Mouse (Mus musculus) forebrain, embryonic 14.5 days (tissue): ENCODE results near the gene Wbp1. TPM values are rescaled to one million over a fixed set of nuclear protein-coding genes. Genes with fewer than 3 reads are reported as not detected.

Experiments
- ATAC-seq: fragments of 200-750 bp; cut with Nextera tagmentation; 2 replicates; pipeline ENCODE4 v1.8.0; 2017; ENCODE audit warnings: mild to moderate bottlenecking, moderate library complexity
- DNase-seq: peaks from one replicate; pipeline ENCODE4 v3.0.0-alpha.2; 2015; ENCODE audit warnings: low spot score
- H3K27ac ChIP-seq: fragments of 300-500 bp; sonication (generic); 2 replicates; pipeline ENCODE4 v1.5.1; 2014; ENCODE audit warnings: low read depth, mild to moderate bottlenecking, control low read depth, low read length, moderate library complexity
- H3K27me3 ChIP-seq: fragments of 300-500 bp; sonication (generic); replicated peaks from 2 replicates; pipeline ENCODE4 v1.6.1; 2014; ENCODE audit warnings: low read length, control low read depth, mixed read lengths; ENCODE audit not compliant: control insufficient read depth, insufficient read depth
- H3K36me3 ChIP-seq: fragments of 300-500 bp; sonication (generic); 2 replicates; pipeline ENCODE4 v1.6.1; 2014; ENCODE audit warnings: low read length, control low read depth; ENCODE audit not compliant: control insufficient read depth, insufficient read depth
- H3K4me1 ChIP-seq: fragments of 300-500 bp; sonication (generic); 2 replicates; pipeline ENCODE4 v1.6.1; 2014; ENCODE audit warnings: antibody characterized with exemption, low read length, control low read depth; ENCODE audit not compliant: control insufficient read depth, insufficient read depth
- H3K4me2 ChIP-seq: fragments of 300-500 bp; sonication (generic); 2 replicates; pipeline ENCODE4 v1.6.1; 2014; ENCODE audit warnings: mild to moderate bottlenecking, control low read depth, low read length
- H3K4me3 ChIP-seq: fragments of 300-500 bp; sonication (generic); 2 replicates; pipeline ENCODE4 v1.5.1; 2014; ENCODE audit warnings: low read depth, low read length, control low read depth
- H3K9ac ChIP-seq: fragments of 300-500 bp; sonication (generic); 2 replicates; pipeline ENCODE4 v1.6.1; 2014; ENCODE audit warnings: mild to moderate bottlenecking, low read length, control low read depth, moderate library complexity
- H3K9me3 ChIP-seq: fragments of 300-500 bp; sonication (generic); replicated peaks from 2 replicates; pipeline ENCODE4 v1.6.1; 2016; ENCODE audit warnings: low read length, control low read depth, mixed read lengths; ENCODE audit not compliant: control insufficient read depth
- WGBS: fragments of 180-500 bp; shearing (Covaris S2); extraction: QIAGEN DNeasy Blood & Tissue Kit; methylation state at CpG from one replicate; pipeline ENCODE4 v1.1.7; 2014; 5-methylcytosine and 5-hydroxymethylcytosine counted together
- polyA plus RNA-seq: library from polyadenylated mRNA; unstranded; fragments of >200 nt; fragmentation: Nextera tagmentation; extraction: Ambion mirVana; gene quantifications from 2 replicates; pipeline ENCODE4 v1.2.1, GENCODE M21; 2014

Gene Wbp1
- polyA plus RNA-seq, 1 experiment from 2014 or later, result 214 TPM

DNA sequence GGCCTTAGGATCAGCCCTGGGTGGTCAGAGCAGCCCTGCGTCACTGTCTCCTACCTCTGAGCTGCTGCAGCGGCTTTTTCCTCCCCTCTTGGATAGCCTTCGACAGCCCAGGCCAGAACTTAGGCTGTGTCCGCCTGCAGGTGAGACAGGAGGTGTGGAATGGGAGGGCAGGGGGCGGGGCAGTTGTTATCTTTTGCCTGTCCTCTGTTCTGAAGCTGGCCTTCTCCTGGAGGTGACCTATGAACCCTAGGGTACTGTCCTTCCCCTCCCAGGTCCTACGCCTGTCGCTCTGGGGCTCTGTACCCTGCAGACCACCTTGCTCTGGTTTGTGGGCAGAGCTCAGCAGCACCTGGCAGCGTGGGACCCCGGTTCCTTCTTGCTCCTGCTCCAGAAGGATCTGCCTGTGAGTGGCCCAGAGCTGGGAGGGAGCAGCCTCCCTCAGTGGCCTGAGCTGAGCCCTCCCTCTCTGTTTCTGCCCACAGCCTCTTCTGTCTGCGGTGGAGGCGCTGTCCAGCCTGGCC, 18.2 kb downstream of the Wbp1 start:
- H3K4me3 ChIP-seq, result no peak overlapping the region
- H3K4me1 ChIP-seq, result peaks cover 14% of the 10 kb centered on the region
- DNase-seq (no peak), ATAC-seq (no peak)
- peak overlapping the region; percentile 80 for H3K9ac ChIP-seq
- H3K4me2 ChIP-seq, result peak overlapping the region; percentile 100; the same call in 1 of the 2 replicates
- no peak overlapping the region for H3K27ac ChIP-seq
- H3K9me3 ChIP-seq, result no peaks in the 10 kb centered on the region
- H3K36me3 ChIP-seq, result no peaks in the 10 kb centered on the region
- H3K27me3 ChIP-seq, result no peaks in the 10 kb centered on the region
- WGBS, result 45% methylated on average over 11 of the region's 11 CpGs

DNA sequence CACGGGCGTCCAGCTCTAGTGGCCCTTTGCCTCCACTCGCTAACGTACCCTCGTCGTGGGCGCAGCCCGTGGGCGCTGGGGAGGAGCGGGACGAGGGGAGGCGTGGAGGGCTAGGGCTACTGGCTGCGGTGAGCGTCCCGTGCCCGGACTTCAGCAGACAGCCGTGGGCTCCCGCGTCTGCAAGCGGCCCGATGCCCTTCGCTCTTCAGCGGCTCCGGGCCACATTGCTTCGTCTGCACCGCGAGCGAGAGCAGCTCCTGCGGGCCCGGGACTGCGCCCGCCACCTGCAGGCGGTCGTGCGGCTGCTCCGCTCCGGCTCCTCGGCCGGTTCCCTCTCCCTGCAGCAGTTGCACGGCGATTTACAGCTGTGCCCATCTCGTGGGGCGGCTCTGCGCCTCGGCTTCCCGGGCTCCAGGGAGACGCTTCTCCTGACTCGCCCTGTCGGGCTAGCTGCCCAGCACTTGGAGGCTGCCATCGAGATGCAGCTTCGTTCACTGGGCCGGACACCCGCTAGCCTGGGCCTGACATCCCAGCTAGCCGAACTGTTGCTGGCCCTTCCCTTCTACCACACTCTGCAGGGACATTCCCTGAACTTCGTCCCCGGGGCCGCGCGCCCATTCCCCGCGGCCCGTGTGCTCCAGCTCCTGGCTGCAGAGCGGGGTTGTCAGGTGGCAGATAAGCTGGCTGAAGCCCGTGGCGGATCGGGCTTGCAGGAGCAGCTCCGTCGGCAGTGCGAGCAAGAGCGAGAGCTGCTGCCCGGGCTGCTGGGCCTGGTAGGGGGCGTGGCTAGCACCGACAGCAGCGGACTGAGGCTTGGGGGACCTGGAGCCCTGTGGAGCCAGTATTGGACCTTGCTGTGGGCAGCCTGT, 19.4 kb downstream of the Wbp1 start:
- peak; percentile 78 for ATAC-seq
- no peaks in the 10 kb centered on the region for H3K9me3 ChIP-seq

DNA sequence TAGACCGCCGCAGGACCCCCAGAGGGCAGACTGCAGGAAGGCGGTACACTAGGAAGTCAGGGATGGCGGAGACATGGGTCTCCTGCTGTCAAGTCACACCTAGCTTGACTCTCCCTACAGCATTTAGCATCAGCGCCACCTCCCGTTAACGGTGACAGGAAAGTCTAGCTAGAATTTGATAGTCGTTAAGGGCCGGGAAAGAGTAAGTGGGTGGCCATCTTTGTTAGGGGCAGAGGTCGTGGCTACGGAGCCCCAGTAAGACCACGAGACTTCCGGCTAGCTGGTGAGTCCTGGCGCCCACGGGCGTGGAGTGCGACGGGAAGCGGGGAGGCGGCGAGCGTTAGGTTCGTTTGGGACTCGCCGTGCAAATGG, 20.1 kb downstream of the Wbp1 start, which contains the start of the genes Ccdc142 and Gm42688:
TSS of gene Ccdc142 (plus strand) at position 286 of the 372 bp plus-strand sequence.
TSS of gene Gm42688 (plus strand) at position 302 of the 372 bp plus-strand sequence.
- DNase-seq, result peak; percentile 91
- H3K27me3 ChIP-seq, result no peaks in the 10 kb centered on the region
- peaks cover 12% of the 10 kb centered on the region for H3K4me1 ChIP-seq
- H3K9ac ChIP-seq, result peak within 1 kb of the TSS; percentile 80
- peak; percentile 80 for ATAC-seq
- WGBS, result 1% methylated on average over 25 of the region's 25 CpGs
- H3K27ac ChIP-seq, result peak within 1 kb of the TSS; percentile 66
- peak within 1 kb of the TSS; percentile 100 for H3K4me2 ChIP-seq
- no peaks in the 10 kb centered on the region for H3K36me3 ChIP-seq
- peak within 1 kb of the TSS; percentile 72 for H3K4me3 ChIP-seq
- no peaks in the 10 kb centered on the region for H3K9me3 ChIP-seq

More for the DNA sequence above, 19.4 kb downstream of the Wbp1 start:
- Histone ChIP-seq H3K9ac (peak overlapping the region; percentile 80), H3K36me3 (no peaks in the 10 kb centered on the region), H3K27me3 (no peaks in the 10 kb centered on the region), H3K4me1 (peaks cover 12% of the 10 kb centered on the region), H3K4me2 (peak overlapping the region; percentile 100), H3K4me3 (peak overlapping the region; percentile 72), H3K27ac (peak overlapping the region; percentile 66)
- DNase-seq, result peak; percentile 70
- WGBS, result under 1% methylated on average over 65 of the region's 74 CpGs

DNA sequence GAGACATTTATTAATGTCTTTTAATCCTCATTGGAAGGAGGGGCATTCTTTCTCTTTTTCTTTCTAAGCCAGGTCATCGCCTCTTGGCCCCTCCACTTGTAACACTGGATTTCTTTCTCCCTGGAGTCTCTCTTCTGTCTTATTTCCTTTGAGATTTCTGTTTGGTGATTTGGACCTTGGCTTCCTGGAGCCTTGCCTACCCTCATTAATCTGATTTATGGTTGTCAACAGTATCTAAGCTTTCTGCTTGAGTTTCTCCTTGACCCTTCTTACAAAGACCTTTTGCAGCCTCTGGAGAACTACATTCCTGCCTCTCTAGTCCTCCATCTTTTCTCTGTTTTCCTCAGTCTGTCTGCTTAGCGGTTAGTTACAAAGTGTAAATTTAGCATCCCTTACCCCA, 22.9 kb downstream of the Wbp1 start:
- ATAC-seq (no peak), DNase-seq (no peak)
- Histone ChIP-seq H3K9ac (no peak overlapping the region), H3K36me3 (no peaks in the 10 kb centered on the region), H3K9me3 (no peaks in the 10 kb centered on the region), H3K27ac (no peak overlapping the region), H3K4me3 (no peak overlapping the region), H3K4me2 (no peak overlapping the region), H3K4me1 (peaks cover 12% of the 10 kb centered on the region), H3K27me3 (no peaks in the 10 kb centered on the region)
- 83% methylated on average over 2 of the region's 2 CpGs for WGBS

DNA sequence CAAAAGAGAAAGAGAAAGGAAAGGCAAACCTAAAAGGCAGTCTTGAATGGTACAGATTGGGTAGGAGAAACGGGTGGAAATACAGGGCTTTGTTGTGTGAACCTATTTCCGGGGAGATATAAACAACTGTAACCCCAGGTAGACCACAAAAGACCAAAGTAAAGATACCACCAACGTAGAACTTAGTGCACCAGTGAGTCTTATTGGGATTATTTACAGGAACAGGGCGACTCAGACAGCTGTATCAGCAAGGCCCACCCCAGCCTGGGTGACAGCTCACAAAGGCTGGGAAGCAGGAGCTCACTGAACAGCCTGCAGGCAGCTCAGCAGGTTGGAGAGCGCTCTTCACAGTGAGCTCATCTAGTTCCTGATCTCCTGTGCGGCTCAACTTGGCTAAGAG, 25.4 kb downstream of the Wbp1 start:
- no peak overlapping the region for H3K4me2 ChIP-seq
- ATAC-seq, result no peak
- no peak for DNase-seq
- no peaks in the 10 kb centered on the region for H3K4me1 ChIP-seq
- no peaks in the 10 kb centered on the region for H3K9me3 ChIP-seq
- 49% methylated on average over 6 of the region's 6 CpGs for WGBS
- 0 out of 2 replicates have a peak, but pooled peaks cover under 1% of the 10 kb centered on the region for H3K27me3 ChIP-seq
- no peaks in the 10 kb centered on the region for H3K36me3 ChIP-seq
- no peak overlapping the region for H3K9ac ChIP-seq
- no peak overlapping the region for H3K4me3 ChIP-seq
- no peak overlapping the region for H3K27ac ChIP-seq

DNA sequence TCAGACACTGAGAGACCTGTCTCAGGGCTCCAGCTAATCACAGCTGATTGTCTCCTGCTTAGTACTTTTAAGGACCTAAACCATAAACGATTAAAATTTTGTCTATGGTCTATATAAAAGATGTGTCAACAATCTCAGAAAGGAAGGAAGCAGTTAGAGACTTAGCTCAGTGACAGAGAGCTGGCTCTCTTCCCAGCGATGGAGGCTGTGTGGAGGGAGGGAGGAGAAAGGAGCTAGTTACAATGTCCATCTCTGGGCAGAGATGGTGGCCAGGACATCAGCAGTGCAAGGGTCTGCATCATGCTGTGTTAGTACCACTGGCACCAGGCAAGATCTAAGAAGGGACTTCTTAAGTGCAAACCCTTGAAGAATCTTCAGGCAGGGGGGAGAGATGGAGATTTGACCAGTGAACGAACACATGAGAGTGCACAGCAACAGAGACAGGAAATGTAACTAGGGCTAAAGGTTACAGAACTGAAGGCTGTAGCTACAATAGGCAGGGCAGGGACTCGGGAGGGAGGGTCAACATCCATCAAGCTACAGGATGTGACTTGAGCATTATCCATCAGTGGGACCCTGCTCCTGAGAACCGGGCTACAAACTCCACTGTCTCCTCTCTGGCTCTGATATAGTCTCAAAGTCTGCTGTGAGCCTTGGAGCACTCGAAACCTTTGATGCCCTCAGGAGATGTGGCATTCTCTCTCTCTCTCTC, 28.8 kb downstream of the Wbp1 start:
- no peaks in the 10 kb centered on the region for H3K36me3 ChIP-seq
- no peaks in the 10 kb centered on the region for H3K9me3 ChIP-seq
- no peaks in the 10 kb centered on the region for H3K4me1 ChIP-seq
- H3K4me2 ChIP-seq, result no peak overlapping the region
- no peak overlapping the region for H3K4me3 ChIP-seq
- H3K27ac ChIP-seq, result no peak overlapping the region
- DNase-seq (no peak), ATAC-seq (no peak)
- peaks cover 26% of the 10 kb centered on the region for H3K27me3 ChIP-seq
- no peak overlapping the region for H3K9ac ChIP-seq
- WGBS, result 47% methylated on average over 6 of the region's 6 CpGs

DNA sequence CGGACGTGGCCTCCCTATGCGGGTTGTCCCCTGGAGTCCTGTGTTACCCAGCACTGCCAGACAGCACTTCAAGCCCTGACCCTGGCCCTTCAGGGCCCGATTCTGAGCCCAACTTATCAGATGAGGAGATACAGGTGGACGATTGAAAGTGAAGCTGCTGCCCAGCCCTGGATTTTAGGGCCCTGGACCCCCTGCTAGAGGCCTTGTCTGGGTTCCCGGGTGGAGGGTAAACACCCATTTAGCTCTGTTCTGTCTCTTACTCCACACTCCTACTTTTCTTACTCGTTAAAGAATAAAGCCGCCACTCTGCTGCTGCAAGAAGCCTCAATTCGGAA, 33.5 kb downstream of the Wbp1 start:
- Histone ChIP-seq H3K4me3 (no peak overlapping the region), H3K27me3 (peaks cover 70% of the 10 kb centered on the region), H3K27ac (no peak overlapping the region), H3K9me3 (no peaks in the 10 kb centered on the region), H3K36me3 (no peaks in the 10 kb centered on the region), H3K9ac (no peak overlapping the region), H3K4me2 (no peak overlapping the region), H3K4me1 (no peaks in the 10 kb centered on the region)
- no peak for ATAC-seq
- DNase-seq, result no peak
- under 1% methylated on average over 9 of the region's 9 CpGs for WGBS

DNA sequence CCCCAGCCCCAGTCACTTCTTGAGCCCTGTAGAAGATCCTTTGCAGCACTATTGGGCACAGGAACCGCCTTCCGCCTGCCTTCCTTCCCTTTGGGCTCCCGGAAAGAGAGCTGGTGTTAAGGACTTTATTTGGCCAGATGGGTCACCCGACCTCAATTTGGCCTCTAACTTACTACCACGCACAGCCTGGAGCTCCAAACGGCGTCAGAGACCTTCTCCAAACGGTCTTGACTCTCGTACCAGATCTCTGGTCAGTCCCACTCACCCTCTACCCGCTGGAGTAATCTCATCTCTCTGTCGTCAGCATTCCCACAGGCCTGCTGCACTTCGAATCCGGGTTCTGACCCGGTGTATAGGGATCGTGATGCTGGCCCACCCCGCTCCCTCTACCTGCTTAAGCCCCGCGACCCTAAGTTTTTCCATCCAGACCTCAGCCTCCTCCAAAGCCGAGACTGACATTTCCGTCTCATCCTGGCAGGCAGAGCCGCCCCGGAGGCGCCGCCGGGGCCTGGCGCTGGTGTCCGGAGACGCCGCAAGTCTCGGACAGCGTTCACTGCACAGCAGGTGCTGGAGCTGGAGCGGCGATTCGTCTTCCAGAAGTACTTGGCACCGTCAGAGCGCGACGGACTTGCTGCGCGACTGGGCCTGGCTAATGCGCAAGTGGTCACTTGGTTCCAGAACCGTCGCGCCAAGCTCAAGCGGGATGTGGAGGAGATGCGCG, 34.0 kb downstream of the Wbp1 start:
- H3K9ac ChIP-seq, result no peak overlapping the region
- DNase-seq (no peak), ATAC-seq (no peak)
- WGBS, result under 1% methylated on average over 47 of the region's 47 CpGs
- H3K27ac ChIP-seq, result no peak overlapping the region
- H3K4me3 ChIP-seq, result peak overlapping the region; percentile 8; the same call in 1 of the 2 replicates
- H3K4me2 ChIP-seq, result 0 out of 2 replicates have a peak overlapping the region, but pooled peaks have one; percentile 4
- H3K27me3 ChIP-seq, result peaks cover 75% of the 10 kb centered on the region
- H3K36me3 ChIP-seq, result 0 out of 2 replicates have a peak, but pooled peaks cover under 1% of the 10 kb centered on the region
- no peaks in the 10 kb centered on the region for H3K9me3 ChIP-seq
- H3K4me1 ChIP-seq, result no peaks in the 10 kb centered on the region
